Mouse (Mus musculus) embryo, embryonic 11.5 days (tissue): ENCODE measurements at regions not wholly inside any gene's neighbourhood (a gene's known extent, or its start where the extent isn't known, plus 50 kb on each side); places are given as distances from the start of the nearest gene placed in this dataset.
A peak's percentile ranks its signal among the peaks of the same experiment; 100 is the strongest.

ENCODE experiments used
- DNase-seq: peaks from one replicate; pipeline ENCODE4 v3.0.0-alpha.2; 2012; ENCODE audit warnings: low read depth, low spot score

DNA sequence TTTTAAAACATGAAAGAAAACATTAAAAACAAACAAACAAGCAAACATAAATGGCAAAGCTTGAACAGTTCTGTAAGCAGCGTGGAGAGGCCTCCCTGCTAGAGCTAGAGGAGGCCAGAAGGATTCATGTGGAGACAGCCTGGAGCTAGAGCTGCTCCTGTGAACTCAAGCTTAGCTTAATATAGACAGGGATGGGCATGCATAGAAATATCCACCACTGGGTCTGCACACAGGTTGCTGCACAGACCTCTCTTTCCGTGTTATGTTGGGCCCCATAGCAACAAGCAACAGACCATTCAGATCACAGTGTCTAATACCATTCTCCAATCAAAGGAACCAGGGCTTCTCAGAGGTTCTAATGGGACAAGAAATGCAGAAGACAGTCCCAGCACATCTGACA lies 122.9 kb upstream of the Magi3 start:
- DNase-seq = no peak

DNA sequence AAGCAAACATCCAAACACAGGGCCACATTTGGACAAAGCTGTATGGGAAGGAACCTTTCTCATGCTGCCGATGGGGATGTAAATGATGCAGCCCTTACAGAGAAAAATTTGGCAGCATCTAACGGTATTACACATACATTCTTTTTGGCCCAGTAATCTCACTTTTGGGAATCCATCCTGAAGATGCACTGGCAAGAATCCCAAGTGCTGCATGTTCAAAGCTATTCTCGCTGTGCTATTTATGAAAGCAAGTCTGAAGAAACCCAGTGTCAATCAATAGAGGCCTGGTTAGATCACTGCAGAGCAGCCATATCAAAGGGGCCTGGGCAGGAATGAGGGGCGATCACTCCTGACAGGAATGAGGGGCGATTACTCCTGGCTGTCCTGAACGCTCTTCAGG lies 122.0 kb upstream of the Magi3 start:
- DNase-seq = no peak

- no peak for DNase-seq
Observed at GRCm38 (mm10) chr3:104340331-104340730, 120.2 kb upstream of the Magi3 start.

DNA sequence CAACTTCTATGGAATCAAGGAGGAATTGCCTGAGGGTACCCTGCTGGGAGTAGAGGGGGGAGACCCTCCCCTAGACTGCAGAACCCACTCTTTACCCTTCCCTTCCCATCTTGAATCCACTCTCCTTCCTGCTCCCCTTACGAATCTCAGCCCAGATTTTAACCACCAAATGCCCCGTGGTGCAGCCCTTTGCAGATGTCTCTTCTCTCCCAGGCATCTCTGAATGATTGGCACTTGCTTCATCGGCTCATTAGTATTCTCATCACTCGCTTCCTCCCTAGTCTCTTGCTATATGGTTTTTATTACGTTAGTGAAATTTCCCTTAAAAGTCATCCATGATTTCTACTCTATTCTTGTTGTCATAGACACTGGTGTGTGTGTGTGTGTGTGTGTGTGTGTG lies 116.7 kb upstream of the Magi3 start:
- DNase-seq = no peak

- peak; percentile 13 for DNase-seq
Observed at GRCm38 (mm10) chr3:104336308-104336707, 116.1 kb upstream of the Magi3 start.

- DNase-seq = no peak
Observed at GRCm38 (mm10) chr3:104334760-104335159, 114.6 kb upstream of the Magi3 start.

GRCm38 (mm10) chr3:104333345-104333744 lies 113.2 kb upstream of the Magi3 start:
- DNase-seq = no peak

DNA sequence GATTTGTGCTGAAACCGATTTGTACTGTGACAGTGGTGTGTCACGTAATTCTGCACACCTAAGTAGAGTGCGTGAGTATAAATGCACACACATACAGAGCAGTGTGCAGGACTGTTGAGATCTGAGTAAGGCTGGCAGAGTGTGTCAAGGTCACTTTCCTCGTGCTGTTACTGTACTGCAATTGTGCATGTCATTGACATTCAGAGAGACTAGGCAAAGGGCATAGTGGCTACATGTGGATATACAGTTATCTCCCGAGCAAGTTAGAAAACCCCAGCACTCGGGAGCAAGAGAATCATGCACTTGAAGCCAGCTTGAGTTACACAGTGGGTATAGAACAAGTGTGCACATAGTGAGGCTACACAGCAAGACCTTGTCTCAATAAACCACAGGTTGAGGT lies 110.5 kb upstream of the Magi3 start:
- no peak for DNase-seq

GRCm38 (mm10) chr3:104327829-104328228 lies 107.7 kb upstream of the Magi3 start:
- no peak for DNase-seq

DNA sequence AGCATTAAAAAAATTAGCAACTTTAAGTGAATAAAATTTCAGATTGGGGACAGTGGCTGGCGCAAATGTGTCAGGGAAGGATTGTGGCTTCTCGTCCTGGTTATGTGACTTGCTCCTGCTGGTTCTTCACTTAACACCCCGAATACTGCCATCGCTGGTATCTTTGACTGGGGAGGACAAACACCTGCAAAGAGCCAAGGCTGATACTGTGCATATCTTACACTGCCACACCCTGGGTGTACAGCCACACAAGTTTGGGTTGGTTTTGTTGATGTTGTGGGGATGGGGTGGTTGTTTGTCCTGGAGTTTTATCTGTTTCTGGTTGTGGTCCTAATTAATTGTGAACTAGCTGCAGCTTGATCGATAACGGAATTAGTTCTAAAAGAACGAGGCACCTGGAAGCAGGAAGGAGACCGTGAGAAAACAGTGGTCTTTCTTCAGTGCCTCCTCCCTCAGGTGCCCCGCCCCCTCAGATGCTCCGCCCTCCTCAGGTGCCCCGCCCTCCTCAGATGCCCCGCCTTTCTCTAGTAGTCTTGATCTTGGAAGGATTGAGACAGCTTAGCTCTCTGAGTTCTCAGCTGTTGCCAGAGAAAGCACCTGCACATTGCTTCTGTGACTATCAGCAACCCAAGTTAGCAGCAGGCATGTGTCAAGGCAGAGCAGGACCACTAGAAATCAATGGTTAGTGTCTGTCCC lies 107.0 kb upstream of the Magi3 start:
- DNase-seq = no peak

DNA sequence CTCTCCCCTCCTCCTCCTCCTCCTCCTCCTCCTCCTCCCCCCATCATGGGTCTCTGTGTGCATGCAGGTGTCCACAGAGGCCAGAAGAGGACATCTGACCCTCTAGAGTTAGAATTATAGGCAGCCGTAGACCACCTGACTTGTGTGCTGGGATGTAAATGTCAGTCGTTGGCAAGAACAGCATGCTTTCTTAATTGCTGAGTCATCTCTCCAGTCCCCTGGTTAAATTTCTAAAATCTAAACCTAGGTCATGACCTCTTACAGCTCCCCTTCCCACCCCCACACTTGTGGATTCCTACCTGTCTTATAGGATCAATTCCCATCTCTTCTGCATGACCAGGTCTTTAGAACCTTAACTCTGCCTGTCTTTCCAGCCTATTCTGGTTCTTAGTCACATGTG lies 102.4 kb upstream of the Magi3 start:
- DNase-seq = no peak

GRCm38 (mm10) chr3:104320404-104320803 lies 100.2 kb upstream of the Magi3 start:
- DNase-seq = no peak

DNA sequence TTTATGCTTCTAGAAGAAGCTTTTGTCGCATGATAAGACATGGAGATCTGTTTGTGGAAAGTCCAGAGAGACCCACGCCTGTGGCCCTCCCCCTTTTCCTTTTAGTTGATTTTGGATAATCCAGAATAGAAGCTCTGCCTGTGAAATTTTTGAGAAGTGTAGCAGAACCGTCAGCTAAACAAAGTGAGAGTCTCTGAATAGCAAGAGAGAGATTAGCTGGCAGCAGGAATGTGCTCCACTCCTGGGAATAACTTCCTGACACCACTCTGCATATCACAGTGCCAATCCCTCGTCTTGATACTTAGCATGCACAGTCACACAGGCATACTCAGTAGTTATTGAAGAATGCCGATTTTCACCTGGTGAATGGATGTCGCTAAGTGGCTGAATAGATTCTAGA lies 99.2 kb upstream of the Magi3 start:
- no peak for DNase-seq

DNA sequence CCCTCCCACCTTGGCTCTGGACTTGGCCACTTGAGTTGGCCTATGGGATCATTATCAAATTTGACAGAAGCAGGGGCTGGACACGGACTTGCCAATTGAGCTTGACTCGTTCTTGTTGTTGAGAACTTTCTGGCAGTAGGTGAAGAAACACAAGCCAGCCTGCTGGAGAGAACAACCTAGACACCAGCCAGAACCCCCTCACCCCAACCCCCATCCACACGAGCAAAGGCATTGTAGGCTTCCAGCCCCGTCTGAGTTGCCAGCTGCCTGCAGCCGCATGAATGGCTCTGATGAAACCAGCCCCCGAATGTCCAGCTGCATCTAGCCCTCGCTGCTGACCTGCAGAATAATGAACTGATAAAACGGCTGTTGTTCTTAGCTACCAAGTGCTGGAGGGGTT lies 98.7 kb upstream of the Magi3 start:
- no peak for DNase-seq

- no peak for DNase-seq
Observed at GRCm38 (mm10) chr3:104317528-104317927, 97.4 kb upstream of the Magi3 start.

DNA sequence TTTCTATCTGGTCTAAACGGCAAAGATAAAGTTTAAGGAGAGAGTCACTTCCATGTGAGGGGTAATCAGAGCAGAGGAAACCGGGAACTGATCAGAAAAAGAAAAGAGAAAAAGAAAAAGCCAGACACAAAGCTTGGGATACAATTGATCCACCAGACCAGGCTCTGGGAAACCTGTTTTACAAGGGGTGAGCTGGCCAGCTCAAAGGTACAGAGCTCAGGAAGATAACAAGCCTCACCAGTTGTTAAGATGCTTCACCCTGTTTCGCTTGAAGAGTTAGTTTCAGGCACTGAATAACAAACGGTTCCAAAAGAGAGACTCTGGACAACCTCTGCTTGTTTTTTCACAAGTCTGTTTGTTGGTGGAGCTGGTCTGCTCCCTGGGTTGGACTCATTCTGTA lies 92.9 kb upstream of the Magi3 start:
- DNase-seq = no peak

DNA sequence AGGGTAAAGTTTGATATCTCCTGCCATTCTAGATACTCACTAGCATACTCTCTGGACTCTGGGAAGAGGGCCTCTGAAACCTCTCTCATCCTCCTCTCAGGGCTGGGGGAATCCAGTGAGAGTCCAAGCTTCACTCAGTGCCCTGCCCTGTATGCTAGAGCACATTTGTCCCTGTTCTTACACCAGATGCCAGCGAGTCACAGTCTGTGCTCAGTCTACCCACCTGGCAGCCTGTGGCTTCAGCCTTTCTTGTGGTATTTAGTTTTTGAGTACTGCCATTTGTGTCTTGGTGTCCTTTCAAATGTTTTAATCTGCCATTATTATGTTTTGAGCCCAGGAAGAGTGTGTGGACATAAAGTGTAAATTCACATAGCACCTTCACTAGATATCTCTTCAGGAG lies 86.8 kb upstream of the Magi3 start:
- DNase-seq = no peak

DNA sequence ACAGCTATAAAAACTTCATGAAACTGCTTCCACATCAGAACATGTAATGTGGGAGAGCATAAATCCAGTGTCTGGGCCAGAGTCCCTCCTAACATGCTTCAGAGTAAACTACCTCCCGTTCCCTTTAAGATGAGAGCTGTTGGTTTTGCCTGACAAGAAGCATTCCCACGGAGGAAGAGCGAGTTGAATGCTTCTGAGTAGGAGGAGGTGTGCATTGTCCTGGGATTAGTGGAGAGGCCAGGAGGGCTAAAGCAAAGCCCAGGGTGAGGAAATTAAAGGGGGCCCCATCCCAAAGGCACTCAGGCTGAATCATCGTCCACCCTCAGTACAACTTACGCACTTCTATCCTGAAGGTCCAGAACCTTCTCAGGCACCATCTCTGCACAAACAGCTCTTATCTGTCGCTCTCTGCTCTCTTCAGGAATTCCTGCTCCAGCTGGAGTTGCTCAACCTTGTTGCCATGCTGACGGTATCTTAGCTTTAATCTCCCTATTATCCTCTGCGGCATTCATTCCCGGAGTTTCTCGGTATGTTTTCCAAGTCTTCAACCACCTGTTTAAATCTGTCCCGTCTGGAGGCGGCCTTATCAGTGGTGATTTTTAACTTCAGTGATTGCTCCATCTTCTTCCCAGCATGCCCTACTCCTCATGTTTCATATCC lies 85.9 kb upstream of the Magi3 start:
- DNase-seq = peak; percentile 8

GRCm38 (mm10) chr3:104303577-104303976 lies 83.4 kb upstream of the Magi3 start:
- no peak for DNase-seq

GRCm38 (mm10) chr3:104300201-104300600 lies 80.0 kb upstream of the Magi3 start:
- no peak for DNase-seq

DNA sequence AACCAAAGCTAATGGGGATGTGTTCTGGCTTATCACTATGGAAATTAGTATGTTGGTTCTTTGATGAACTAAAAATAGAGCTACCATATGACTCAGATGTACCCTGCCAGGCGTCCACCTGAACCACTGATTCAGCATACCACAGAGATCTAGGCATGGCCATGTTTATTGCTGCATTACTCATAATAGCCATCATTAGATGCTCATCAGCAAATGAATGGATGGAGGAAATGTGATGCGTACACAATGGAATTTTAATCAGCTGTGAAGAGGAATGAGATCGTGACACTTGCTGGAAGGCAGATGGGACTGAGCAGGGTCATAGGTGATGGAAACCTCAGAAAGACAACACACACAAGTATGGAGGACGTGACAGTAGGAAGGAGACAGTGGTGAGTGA lies 78.7 kb upstream of the Magi3 start:
- no peak for DNase-seq

DNA sequence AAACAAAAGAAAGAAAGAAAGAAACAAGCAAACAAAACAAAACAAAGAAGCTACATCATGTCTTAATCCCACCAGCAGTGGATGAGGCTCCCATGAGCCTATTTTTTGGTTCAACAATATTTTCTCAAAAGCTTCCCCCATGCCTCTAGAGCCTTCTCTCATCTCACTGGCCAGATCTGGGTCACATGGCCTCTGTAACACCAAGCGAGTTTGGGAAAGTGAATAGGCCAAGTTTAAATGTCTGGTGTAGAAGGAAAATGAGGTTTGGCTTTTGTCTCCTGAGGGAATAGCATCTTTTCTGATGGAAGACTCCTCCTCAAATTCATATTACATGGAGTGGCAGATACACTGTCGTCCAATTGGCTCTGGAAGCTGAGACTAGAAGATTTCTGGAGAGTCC lies 78.2 kb upstream of the Magi3 start:
- no peak for DNase-seq

- DNase-seq = no peak
Observed at GRCm38 (mm10) chr3:104297112-104297511, 76.9 kb upstream of the Magi3 start.

- DNase-seq = no peak
Observed at GRCm38 (mm10) chr3:104295856-104296255, 75.7 kb upstream of the Magi3 start.
